Mouse (Mus musculus): ENCODE measurements around the gene Rhoa. TPM values are rescaled to one million over a fixed set of nuclear protein-coding genes. Genes with fewer than 3 reads are reported as not detected.
A peak's percentile ranks its signal among the peaks of the same experiment; 100 is the strongest.
"Not testable (repeated sequence)": the region's sequence is repeated elsewhere in the genome, so short reads cannot be mapped to it uniquely, and the experiment has no call there.

Gene Rhoa
- polyA plus RNA-seq, 1 experiment from 2014 or later = 295 TPM

DNA sequence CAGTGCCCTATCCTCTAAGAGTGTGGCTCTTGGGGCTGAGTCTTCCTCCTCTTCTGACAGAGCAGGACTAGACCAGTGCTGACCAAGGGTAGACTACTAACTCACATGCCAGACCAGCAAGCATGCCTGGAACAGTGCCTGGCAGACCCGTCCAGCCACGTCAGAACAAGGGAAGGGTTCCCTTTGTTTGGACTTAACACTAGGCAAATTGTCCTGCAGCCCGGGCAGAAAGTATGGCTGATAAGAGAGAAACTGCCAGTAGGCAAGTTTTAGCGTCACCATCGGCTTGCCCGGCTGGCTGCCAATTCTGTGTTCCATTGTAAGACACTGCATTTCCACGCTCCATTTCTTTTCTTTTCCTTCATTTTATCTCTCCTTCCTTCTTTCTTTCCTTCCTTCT, 38.2 kb upstream of the Rhoa start:
- Histone ChIP-seq H3K9ac (ENCODE audit: low read depth, low read length) (no peak overlapping the region), H3K9me3 (ENCODE audit: control insufficient read depth, low read length) (no peaks in the 10 kb centered on the region), H3K4me3 (ENCODE audit: low read depth, low read length) (no peak overlapping the region), H3K27me3 (ENCODE audit: control insufficient read depth, insufficient read depth, low read length) (no peaks in the 10 kb centered on the region), H3K27ac (ENCODE audit: low read depth, low read length) (no peak overlapping the region), H3K36me3 (ENCODE audit: control insufficient read depth, insufficient read depth, low read length) (no peaks in the 10 kb centered on the region), H3K4me1 (replicated peaks; ENCODE audit: control insufficient read depth, insufficient read depth, low read length) (no peaks in the 10 kb centered on the region), H3K4me2 (replicated peaks; ENCODE audit: low read depth, low read length) (no peak overlapping the region)
- 88% methylated on average over 7 of the region's 7 CpGs for WGBS
- no peak for ATAC-seq (ENCODE audit: low FRiP score)
- DNase-seq (ENCODE audit: low spot score) = no peak

DNA sequence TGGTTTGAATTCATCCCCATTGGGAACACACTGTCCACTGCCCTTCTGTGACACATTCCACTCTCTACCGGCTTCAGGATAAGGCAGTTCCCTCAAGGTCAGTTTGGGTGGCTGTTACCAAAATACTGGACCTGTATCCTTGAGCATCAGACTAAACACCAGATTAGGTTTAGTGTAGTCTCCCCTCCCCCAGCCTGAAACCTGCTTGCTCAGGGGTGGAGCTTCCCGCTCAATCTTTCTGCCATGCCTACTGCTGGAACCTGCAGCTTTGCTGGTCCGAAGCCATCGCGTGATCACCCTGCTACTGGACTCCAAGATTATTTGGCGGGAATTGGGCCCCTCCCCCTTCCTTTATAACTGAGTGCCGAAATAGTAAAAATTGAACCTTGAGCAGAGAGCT, 37.2 kb upstream of the Rhoa start:
- H3K4me2 ChIP-seq (replicated peaks; ENCODE audit: low read depth, low read length); H3K9me3 ChIP-seq (ENCODE audit: control insufficient read depth, low read length); H3K27ac ChIP-seq (ENCODE audit: low read depth, low read length); H3K36me3 ChIP-seq (ENCODE audit: control insufficient read depth, insufficient read depth, low read length); DNase-seq (ENCODE audit: low spot score); H3K27me3 ChIP-seq (ENCODE audit: control insufficient read depth, insufficient read depth, low read length); H3K9ac ChIP-seq (ENCODE audit: low read depth, low read length); H3K4me1 ChIP-seq (replicated peaks; ENCODE audit: control insufficient read depth, insufficient read depth, low read length); H3K4me3 ChIP-seq (ENCODE audit: low read depth, low read length); ATAC-seq (ENCODE audit: low FRiP score): not testable (repeated sequence)
- WGBS = 90% methylated on average over 6 of the region's 7 CpGs

DNA sequence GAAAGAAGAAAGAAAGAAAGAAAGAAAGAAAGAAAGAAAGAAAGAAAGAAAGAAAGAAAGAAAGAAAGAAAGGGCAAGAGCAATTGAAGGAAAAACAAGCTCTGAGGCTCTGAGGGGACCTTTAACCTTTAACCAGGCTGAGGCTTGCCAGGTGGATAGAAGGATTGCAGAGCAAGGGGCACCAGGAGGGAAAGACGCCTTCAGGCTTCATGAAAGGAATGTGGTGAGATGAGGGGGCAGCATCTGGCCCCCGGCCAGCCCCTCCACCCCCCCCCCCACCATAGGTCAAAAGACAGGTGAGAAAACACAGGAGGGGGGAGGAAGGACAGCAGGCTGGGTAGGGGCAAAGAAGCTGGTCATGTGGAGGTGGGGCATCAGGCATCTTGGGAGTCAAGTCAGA, 34.0 kb upstream of the Rhoa start:
- Histone ChIP-seq H3K9me3 (ENCODE audit: control insufficient read depth, low read length) (no peaks in the 10 kb centered on the region), H3K27ac (ENCODE audit: low read depth, low read length) (no peak overlapping the region), H3K9ac (ENCODE audit: low read depth, low read length) (no peak overlapping the region), H3K4me1 (replicated peaks; ENCODE audit: control insufficient read depth, insufficient read depth, low read length) (no peaks in the 10 kb centered on the region), H3K4me3 (ENCODE audit: low read depth, low read length) (no peak overlapping the region), H3K4me2 (replicated peaks; ENCODE audit: low read depth, low read length) (no peak overlapping the region), H3K36me3 (ENCODE audit: control insufficient read depth, insufficient read depth, low read length) (no peaks in the 10 kb centered on the region), H3K27me3 (ENCODE audit: control insufficient read depth, insufficient read depth, low read length) (no peaks in the 10 kb centered on the region)
- 46% methylated on average over 2 of the region's 2 CpGs for WGBS
- ATAC-seq (ENCODE audit: low FRiP score) (no peak), DNase-seq (ENCODE audit: low spot score) (no peak)

DNA sequence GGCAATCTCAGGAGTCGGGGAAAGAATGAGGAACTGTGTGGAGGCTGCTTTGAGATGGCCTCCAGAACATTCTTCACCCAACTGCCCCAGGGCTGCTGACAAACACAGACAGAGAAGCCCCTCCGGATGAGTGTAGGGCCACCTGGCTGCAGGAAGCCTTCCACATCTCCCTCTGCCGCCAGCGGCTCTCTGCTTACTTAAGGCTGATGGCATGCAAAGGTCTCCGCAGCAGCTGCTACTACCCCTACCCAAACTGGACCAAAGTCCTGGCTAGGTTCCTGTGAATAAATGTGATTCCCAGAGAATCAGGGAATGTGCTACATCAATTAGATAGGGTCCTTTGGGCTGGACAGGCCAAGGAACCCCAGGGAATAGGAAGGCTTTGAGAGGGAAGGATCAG, 33.2 kb upstream of the Rhoa start:
- Histone ChIP-seq H3K4me3 (ENCODE audit: low read depth, low read length) (no peak overlapping the region), H3K27me3 (ENCODE audit: control insufficient read depth, insufficient read depth, low read length) (no peaks in the 10 kb centered on the region), H3K36me3 (ENCODE audit: control insufficient read depth, insufficient read depth, low read length) (no peaks in the 10 kb centered on the region), H3K27ac (ENCODE audit: low read depth, low read length) (no peak overlapping the region), H3K4me2 (replicated peaks; ENCODE audit: low read depth, low read length) (no peak overlapping the region), H3K9ac (ENCODE audit: low read depth, low read length) (no peak overlapping the region), H3K4me1 (replicated peaks; ENCODE audit: control insufficient read depth, insufficient read depth, low read length) (no peaks in the 10 kb centered on the region), H3K9me3 (ENCODE audit: control insufficient read depth, low read length) (no peaks in the 10 kb centered on the region)
- WGBS = 80% methylated on average over 5 of the region's 5 CpGs
- ATAC-seq (ENCODE audit: low FRiP score) (no peak), DNase-seq (ENCODE audit: low spot score) (no peak)

DNA sequence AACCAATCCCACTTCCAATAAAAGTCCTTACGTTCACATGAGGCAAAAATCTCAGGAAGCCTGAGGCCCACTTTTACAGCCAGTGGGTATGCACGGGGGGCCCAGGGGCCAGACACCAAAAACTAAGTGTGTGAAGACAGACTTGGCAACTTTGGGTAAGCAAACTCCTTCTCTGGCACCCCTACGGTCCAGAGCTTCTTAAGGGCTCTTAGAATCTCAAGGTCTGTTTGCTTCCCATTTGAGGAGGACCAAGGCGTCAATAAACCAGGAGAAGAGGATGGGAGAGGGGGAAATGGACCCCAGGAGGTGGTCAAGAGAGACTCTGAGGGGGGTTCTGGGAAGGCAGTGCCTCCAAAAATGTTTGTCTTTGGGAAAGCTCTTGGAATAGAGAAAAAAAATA, 32.4 kb upstream of the Rhoa start:
- DNase-seq (ENCODE audit: low spot score) = no peak
- H3K4me3 ChIP-seq (ENCODE audit: low read depth, low read length) = no peak overlapping the region
- WGBS = 84% methylated on average over 4 of the region's 4 CpGs

DNA sequence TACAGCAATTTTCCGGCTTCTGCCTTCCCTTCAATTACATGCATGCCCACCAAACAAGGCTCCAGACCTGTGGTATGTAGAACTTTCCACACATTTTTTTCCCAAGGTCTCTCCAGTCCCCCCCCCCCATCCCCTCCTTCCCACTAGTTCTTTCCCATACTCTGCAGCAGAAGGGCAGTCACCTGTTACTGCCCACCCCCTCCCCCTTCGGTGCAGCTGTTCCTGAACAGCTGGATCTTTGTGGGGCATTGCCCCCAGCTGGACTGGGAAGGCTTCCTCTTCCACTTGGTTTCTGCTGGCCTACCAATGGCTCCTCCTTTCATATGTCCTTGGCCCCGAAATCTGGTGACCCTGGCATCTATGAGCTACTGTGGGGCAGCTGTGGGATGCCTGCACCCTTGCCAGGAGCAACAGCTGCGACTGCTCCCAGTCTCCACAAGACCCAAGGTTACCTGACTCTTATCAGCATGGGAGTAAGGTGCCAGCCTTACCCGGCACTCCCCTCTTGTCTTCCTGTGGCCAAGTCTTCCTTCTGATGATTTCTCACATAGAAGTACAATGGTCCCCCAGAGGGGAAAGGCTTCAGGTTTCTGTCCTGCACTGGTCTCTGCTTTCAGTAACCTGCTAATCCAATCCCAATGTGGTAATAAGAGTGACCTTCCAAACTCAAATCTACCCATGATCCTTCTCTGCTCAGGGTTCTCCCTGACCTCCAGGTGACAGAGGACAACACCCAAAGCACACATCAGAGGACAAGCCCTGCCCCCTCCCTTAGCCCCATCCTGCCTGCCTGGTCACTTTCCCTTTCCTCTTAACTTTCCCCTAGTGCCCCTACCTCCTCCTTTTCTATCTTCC, 31.2 kb upstream of the Rhoa start:
- no peaks in the 10 kb centered on the region for H3K36me3 ChIP-seq (ENCODE audit: control insufficient read depth, insufficient read depth, low read length)
- 76% methylated on average over 5 of the region's 5 CpGs for whole genome bisulfite sequencing
- DNase-seq (ENCODE audit: low spot score) (no peak), ATAC-seq (ENCODE audit: low FRiP score) (no peak)
- no peak overlapping the region for H3K9ac ChIP-seq (ENCODE audit: low read depth, low read length)
- no peak overlapping the region for H3K4me2 ChIP-seq (replicated peaks; ENCODE audit: low read depth, low read length)
- no peak overlapping the region for H3K27ac ChIP-seq (ENCODE audit: low read depth, low read length)
- no peaks in the 10 kb centered on the region for H3K4me1 ChIP-seq (replicated peaks; ENCODE audit: control insufficient read depth, insufficient read depth, low read length)
- H3K9me3 ChIP-seq (ENCODE audit: control insufficient read depth, low read length) = no peaks in the 10 kb centered on the region
- no peak overlapping the region for H3K4me3 ChIP-seq (ENCODE audit: low read depth, low read length)
- H3K27me3 ChIP-seq (ENCODE audit: control insufficient read depth, insufficient read depth, low read length) = no peaks in the 10 kb centered on the region

More for the DNA sequence above, 32.4 kb upstream of the Rhoa start:
- H3K4me2 ChIP-seq (replicated peaks; ENCODE audit: low read depth, low read length) = no peak overlapping the region
- H3K27ac ChIP-seq (ENCODE audit: low read depth, low read length) = no peak overlapping the region
- no peaks in the 10 kb centered on the region for H3K36me3 ChIP-seq (ENCODE audit: control insufficient read depth, insufficient read depth, low read length)
- no peaks in the 10 kb centered on the region for H3K27me3 ChIP-seq (ENCODE audit: control insufficient read depth, insufficient read depth, low read length)
- no peak overlapping the region for H3K9ac ChIP-seq (ENCODE audit: low read depth, low read length)
- H3K9me3 ChIP-seq (ENCODE audit: control insufficient read depth, low read length) = no peaks in the 10 kb centered on the region
- no peak for ATAC-seq (ENCODE audit: low FRiP score)
- H3K4me1 ChIP-seq (replicated peaks; ENCODE audit: control insufficient read depth, insufficient read depth, low read length) = no peaks in the 10 kb centered on the region

DNA sequence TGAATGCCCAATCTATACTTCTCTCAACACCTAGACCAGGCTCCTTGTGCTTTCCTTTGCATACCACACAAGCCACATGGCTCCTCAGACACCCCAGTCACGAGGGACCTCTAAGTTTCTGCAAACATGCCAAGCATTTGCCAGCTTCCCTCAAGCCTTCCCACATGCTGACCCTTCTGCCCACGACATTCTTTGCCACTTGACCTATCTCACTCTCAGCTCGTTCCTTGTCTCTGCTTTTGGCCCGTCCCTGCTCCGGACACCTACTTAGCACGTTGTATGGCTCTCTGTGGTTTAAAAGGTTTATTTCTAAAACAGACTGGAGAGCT, 30.6 kb upstream of the Rhoa start:
- no peaks in the 10 kb centered on the region for H3K9me3 ChIP-seq (ENCODE audit: control insufficient read depth, low read length)
- H3K27me3 ChIP-seq (ENCODE audit: control insufficient read depth, insufficient read depth, low read length) = no peaks in the 10 kb centered on the region
- 57% methylated on average over 6 of the region's 6 CpGs for WGBS
- H3K4me1 ChIP-seq (replicated peaks; ENCODE audit: control insufficient read depth, insufficient read depth, low read length) = no peaks in the 10 kb centered on the region
- H3K9ac ChIP-seq (ENCODE audit: low read depth, low read length) = no peak overlapping the region
- no peak for DNase-seq (ENCODE audit: low spot score)
- no peak overlapping the region for H3K27ac ChIP-seq (ENCODE audit: low read depth, low read length)
- no peak overlapping the region for H3K4me2 ChIP-seq (replicated peaks; ENCODE audit: low read depth, low read length)
- ATAC-seq (ENCODE audit: low FRiP score) = no peak
- no peak overlapping the region for H3K4me3 ChIP-seq (ENCODE audit: low read depth, low read length)
- H3K36me3 ChIP-seq (ENCODE audit: control insufficient read depth, insufficient read depth, low read length) = no peaks in the 10 kb centered on the region

DNA sequence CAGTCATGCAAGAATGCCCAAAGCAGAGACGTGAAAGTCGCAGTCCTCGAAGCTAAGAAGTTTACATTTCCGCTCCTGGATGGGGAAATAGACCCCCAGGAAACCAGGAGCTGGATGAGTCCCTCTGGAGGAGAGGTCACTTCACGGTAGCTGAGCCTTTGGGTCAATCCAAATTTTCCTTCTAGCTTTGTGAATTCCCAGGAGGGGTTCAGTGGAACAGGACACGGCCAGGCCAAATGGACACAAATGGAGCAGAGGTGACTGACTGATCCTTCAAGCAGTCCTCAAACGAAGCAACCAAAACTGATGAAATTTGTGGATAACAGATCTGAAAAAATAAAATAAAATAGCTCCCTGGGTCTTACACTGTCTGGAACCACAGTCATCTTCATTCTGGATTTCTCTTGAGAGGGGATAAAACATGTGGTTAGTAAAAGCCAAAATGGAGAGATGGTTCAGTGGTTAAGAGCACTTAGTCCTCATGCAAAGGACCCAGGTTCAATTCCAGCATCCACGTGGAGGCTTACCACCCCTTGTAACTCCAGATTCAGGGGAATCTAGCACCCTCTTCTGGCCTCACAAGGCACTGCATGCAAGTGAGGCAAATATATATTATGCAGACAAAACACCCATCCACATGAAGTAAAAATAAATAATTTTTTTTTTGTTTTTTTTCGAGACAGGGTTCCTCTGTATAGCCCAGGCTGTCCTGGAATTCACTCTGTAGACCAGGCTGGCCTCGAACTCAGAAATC, 27.1 kb upstream of the Rhoa start:
- Histone ChIP-seq H3K27me3 (ENCODE audit: control insufficient read depth, insufficient read depth, low read length) (no peaks in the 10 kb centered on the region), H3K4me3 (ENCODE audit: low read depth, low read length) (no peak overlapping the region), H3K4me2 (replicated peaks; ENCODE audit: low read depth, low read length) (no peak overlapping the region), H3K36me3 (ENCODE audit: control insufficient read depth, insufficient read depth, low read length) (no peaks in the 10 kb centered on the region), H3K27ac (ENCODE audit: low read depth, low read length) (no peak overlapping the region), H3K9ac (ENCODE audit: low read depth, low read length) (no peak overlapping the region), H3K9me3 (ENCODE audit: control insufficient read depth, low read length) (no peaks in the 10 kb centered on the region), H3K4me1 (replicated peaks; ENCODE audit: control insufficient read depth, insufficient read depth, low read length) (no peaks in the 10 kb centered on the region)
- no peak for ATAC-seq (ENCODE audit: low FRiP score)
- 68% methylated on average over 10 of the region's 10 CpGs for WGBS
- peak; percentile 50 for DNase-seq (ENCODE audit: low spot score)
